Mouse (Mus musculus): Measurements from ENCODE around the gene Olfr284. TPM values are rescaled to one million over a fixed set of nuclear protein-coding genes. Genes with fewer than 3 reads are reported as not detected.

The Olfr284 gene
- polyA plus RNA-seq (2014; fragmentation: Nextera tagmentation; extraction: Ambion mirVana) = not detected in 2 replicates

DNA sequence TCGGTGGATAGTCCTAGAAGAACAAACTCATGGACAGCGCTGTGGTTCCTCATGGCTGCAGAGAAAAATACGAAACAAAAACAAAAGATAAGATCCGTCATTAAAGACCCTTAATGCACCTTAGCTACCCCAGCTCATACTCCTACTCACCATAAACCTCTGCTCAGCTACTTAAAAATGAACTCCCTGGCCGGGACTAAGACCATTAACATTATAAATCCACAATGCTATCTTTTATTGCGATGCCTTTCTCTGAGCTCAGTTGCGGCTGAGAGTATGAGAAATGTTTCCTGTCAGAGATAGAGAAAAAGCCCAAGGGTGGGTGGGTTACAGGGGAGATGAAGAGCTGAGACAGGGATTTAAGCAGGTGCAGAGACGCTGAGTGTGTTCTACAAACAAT lies at the start of gene Olfr284:
Gene Olfr284 (minus strand): TSS at position 101 of the 400 bp plus-strand sequence.
- WGBS = 79% methylated on average over 8 of the region's 8 CpGs
- no peak within 1 kb of the TSS for H3K9ac ChIP-seq (replicated peaks; ENCODE audit: low read depth, low read length)
- H3K27me3 ChIP-seq (ENCODE audit: control insufficient read depth, insufficient read depth, low read length) = no peaks in the 10 kb centered on the region
- no peak for ATAC-seq (ENCODE audit: low read depth)
- H3K4me1 ChIP-seq (ENCODE audit: control insufficient read depth, insufficient read depth, low read length) = no peaks in the 10 kb centered on the region
- H3K9me3 ChIP-seq (ENCODE audit: control insufficient read depth, low read length) = no peaks in the 10 kb centered on the region
- no peaks in the 10 kb centered on the region for H3K36me3 ChIP-seq (ENCODE audit: control insufficient read depth, insufficient read depth, low read length)
- no peak within 1 kb of the TSS for H3K4me2 ChIP-seq (ENCODE audit: low read depth, low read length)
- no peak within 1 kb of the TSS for H3K4me3 ChIP-seq (ENCODE audit: low read depth, low read length)
- no peak within 1 kb of the TSS for H3K27ac ChIP-seq (ENCODE audit: low read depth, low read length)

DNA sequence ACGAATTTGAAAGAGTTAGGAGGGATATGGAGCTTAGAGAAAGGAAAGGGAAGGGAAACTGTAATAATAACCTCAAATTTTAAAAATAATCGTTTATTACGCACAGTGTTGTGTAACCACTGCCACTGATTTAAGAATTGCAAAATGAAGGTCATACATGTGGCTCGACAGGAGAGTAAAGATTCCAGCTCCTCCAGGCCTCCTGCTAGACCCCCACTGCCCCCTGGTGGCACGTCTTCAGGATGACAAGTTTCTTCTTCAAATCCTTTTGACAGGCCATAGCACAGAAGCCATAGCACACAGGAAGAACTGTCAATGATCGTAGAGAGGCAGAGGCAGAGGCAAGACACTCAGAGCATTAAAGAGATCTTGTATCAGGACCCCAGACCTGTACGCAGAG lies 49.0 kb upstream of the Olfr284 start:
- H3K36me3 ChIP-seq (ENCODE audit: control insufficient read depth, insufficient read depth, low read length) = no peaks in the 10 kb centered on the region

DNA sequence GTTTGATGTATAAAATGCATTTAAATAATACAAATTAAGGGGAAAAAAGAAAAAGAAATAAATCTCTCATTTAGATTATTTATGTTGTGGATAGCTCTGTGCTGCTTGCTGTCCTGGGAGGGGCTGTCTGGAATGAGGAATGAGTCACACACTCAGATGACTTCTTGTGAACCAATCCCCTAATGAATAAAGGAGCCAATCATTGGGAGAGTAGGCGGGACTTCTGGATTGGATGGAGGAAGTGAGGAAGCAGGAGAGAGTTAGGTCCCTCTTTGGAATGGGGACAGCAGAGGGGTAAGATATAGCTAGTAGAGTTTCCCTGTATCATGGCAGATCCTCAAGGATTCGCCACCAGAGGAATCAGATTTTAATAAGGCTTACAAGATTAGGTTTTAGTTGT lies 46.8 kb upstream of the Olfr284 start:
- H3K4me1 ChIP-seq (ENCODE audit: control insufficient read depth, insufficient read depth, low read length) = no peaks in the 10 kb centered on the region
- 83% methylated on average over 2 of the region's 2 CpGs for WGBS

More for the DNA sequence above, 49.0 kb upstream of the Olfr284 start:
- 33% methylated on average over 7 of the region's 7 CpGs for WGBS
- Histone ChIP-seq H3K4me2 (ENCODE audit: low read depth, low read length) (no peak overlapping the region), H3K9ac (replicated peaks; ENCODE audit: low read depth, low read length) (no peak overlapping the region), H3K4me3 (ENCODE audit: low read depth, low read length) (no peak overlapping the region), H3K4me1 (ENCODE audit: control insufficient read depth, insufficient read depth, low read length) (no peaks in the 10 kb centered on the region), H3K9me3 (ENCODE audit: control insufficient read depth, low read length) (no peaks in the 10 kb centered on the region), H3K27me3 (ENCODE audit: control insufficient read depth, insufficient read depth, low read length) (no peaks in the 10 kb centered on the region), H3K27ac (ENCODE audit: low read depth, low read length) (no peak overlapping the region)
- 0 out of 2 replicates have a peak, but pooled peaks have one; percentile 14 for ATAC-seq (ENCODE audit: low read depth)

DNA sequence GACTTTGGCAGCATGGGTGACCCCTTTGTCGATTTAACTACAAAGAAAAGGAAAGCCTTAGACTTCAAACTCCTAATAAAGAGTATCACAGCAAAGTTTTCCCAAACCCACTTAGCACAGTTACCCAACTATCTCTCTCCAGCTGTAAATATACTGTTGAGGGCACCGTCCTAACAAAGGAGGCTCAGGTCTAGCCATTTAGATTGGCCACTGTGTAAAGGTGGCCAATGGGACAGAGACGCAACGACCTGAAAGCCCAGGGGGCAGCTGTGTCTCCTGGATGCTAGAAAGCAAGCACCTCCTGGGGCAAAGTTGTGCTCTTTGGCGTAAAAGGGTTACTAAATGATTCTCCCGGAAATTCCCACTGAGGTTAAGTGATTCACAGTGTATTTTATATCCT lies 40.1 kb upstream of the Olfr284 start, which contains the start of gene Olfr283:
Gene Olfr283 (minus strand): TSS at position 101 of the 400 bp plus-strand sequence.
- WGBS = 82% methylated on average over 6 of the region's 6 CpGs
- H3K4me3 ChIP-seq (ENCODE audit: low read depth, low read length) = no peak within 1 kb of the TSS

More for the DNA sequence above, 46.8 kb upstream of the Olfr284 start:
- no peak for ATAC-seq (ENCODE audit: low read depth)
- Histone ChIP-seq H3K27ac (ENCODE audit: low read depth, low read length) (no peak overlapping the region), H3K9ac (replicated peaks; ENCODE audit: low read depth, low read length) (no peak overlapping the region), H3K9me3 (ENCODE audit: control insufficient read depth, low read length) (no peaks in the 10 kb centered on the region), H3K4me2 (ENCODE audit: low read depth, low read length) (no peak overlapping the region), H3K4me3 (ENCODE audit: low read depth, low read length) (no peak overlapping the region), H3K36me3 (ENCODE audit: control insufficient read depth, insufficient read depth, low read length) (no peaks in the 10 kb centered on the region), H3K27me3 (ENCODE audit: control insufficient read depth, insufficient read depth, low read length) (no peaks in the 10 kb centered on the region)

DNA sequence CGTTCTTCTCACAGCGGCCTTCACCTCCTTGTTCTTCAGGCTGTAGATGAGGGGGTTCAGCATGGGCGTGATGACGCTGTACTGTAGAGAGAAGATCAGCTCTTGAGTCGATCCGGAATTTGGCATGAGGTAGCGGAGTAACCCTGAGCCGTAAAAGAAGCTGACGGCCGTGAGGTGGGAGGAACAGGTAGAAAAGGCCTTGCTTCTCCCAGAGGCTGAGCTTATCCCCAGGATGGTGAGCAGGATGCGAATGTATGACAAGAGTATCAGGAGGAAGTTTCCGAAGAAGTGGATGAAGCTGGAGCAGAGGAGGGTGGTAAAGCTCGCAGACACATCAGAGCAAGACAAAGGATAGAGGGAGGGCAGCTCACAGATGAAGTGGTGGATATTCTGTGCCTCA lies 37.4 kb upstream of the Olfr284 start:
- H3K27ac ChIP-seq (ENCODE audit: low read depth, low read length) = no peak overlapping the region
- no peak overlapping the region for H3K9ac ChIP-seq (replicated peaks; ENCODE audit: low read depth, low read length)
- H3K4me3 ChIP-seq (ENCODE audit: low read depth, low read length) = no peak overlapping the region
- no peak for ATAC-seq (ENCODE audit: low read depth)
- H3K4me2 ChIP-seq (ENCODE audit: low read depth, low read length) = no peak overlapping the region
- no peaks in the 10 kb centered on the region for H3K27me3 ChIP-seq (ENCODE audit: control insufficient read depth, insufficient read depth, low read length)
- H3K36me3 ChIP-seq (ENCODE audit: control insufficient read depth, insufficient read depth, low read length) = no peaks in the 10 kb centered on the region
- WGBS = 94% methylated on average over 13 of the region's 13 CpGs
- no peaks in the 10 kb centered on the region for H3K4me1 ChIP-seq (ENCODE audit: control insufficient read depth, insufficient read depth, low read length)
- no peaks in the 10 kb centered on the region for H3K9me3 ChIP-seq (ENCODE audit: control insufficient read depth, low read length)

More for the DNA sequence above, 40.1 kb upstream of the Olfr284 start, which contains the start of gene Olfr283:
- no peak for ATAC-seq (ENCODE audit: low read depth)
- no peaks in the 10 kb centered on the region for H3K4me1 ChIP-seq (ENCODE audit: control insufficient read depth, insufficient read depth, low read length)
- no peak within 1 kb of the TSS for H3K4me2 ChIP-seq (ENCODE audit: low read depth, low read length)
- H3K36me3 ChIP-seq (ENCODE audit: control insufficient read depth, insufficient read depth, low read length) = no peaks in the 10 kb centered on the region
- no peak within 1 kb of the TSS for H3K27ac ChIP-seq (ENCODE audit: low read depth, low read length)
- no peaks in the 10 kb centered on the region for H3K27me3 ChIP-seq (ENCODE audit: control insufficient read depth, insufficient read depth, low read length)
- H3K9me3 ChIP-seq (ENCODE audit: control insufficient read depth, low read length) = no peaks in the 10 kb centered on the region
- no peak within 1 kb of the TSS for H3K9ac ChIP-seq (replicated peaks; ENCODE audit: low read depth, low read length)

DNA sequence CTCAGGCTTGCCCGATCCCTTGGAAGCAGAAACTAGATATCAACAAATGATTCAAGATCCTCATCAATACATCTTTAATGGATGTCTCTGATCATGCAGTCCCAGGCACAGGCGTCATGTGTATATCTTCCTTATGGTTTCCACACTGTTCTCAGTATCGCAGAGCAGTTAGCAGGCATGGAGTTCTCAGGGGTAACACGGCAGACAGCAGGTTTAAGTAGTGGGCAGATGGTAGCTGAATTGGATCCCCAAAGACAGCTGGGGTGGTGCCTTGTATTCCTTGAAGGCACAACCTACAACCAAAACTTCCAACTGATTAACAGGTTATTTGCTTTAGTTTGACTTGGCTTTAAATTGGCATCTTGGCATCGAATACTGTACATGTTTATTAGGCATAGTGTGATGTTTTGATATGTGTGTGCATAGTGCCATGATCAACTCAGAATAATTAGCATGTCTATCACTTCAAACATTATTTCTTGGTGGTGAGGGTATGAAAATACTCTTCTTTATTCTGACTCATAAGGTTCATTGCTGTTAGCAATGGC lies 23.5 kb downstream of the Olfr284 start, which contains the start of gene Olfr285:
Gene Olfr285 (minus strand): TSS at position 177 of the 548 bp plus-strand sequence.
- Histone ChIP-seq H3K9me3 (ENCODE audit: control insufficient read depth, low read length) (no peaks in the 10 kb centered on the region), H3K4me2 (ENCODE audit: low read depth, low read length) (no peak within 1 kb of the TSS), H3K27me3 (ENCODE audit: control insufficient read depth, insufficient read depth, low read length) (no peaks in the 10 kb centered on the region), H3K4me1 (ENCODE audit: control insufficient read depth, insufficient read depth, low read length) (no peaks in the 10 kb centered on the region), H3K4me3 (ENCODE audit: low read depth, low read length) (no peak within 1 kb of the TSS), H3K36me3 (ENCODE audit: control insufficient read depth, insufficient read depth, low read length) (no peaks in the 10 kb centered on the region), H3K9ac (replicated peaks; ENCODE audit: low read depth, low read length) (no peak within 1 kb of the TSS), H3K27ac (ENCODE audit: low read depth, low read length) (no peak within 1 kb of the TSS)
- no peak for ATAC-seq (ENCODE audit: low read depth)
- 94% methylated on average over 5 of the region's 5 CpGs for WGBS

DNA sequence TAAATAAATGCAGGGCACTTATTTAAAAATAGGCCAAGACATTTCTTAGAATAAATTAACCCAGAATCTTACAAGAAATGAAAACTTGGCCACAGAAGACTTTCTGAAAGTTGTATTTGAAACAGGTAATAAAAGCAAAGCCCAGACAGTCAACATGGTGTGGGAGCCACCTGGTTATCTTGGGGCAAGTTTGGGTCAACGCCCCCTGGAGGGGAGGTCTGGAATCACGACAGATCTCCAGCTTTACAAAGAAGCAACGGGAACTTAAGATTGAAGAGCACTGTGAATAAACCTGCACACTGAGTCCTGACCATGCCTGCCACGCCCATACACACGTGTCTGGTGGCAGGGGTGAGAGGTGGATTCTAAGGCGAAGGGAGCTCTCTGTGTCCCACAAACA lies 25.1 kb downstream of the Olfr284 start:
- 56% methylated on average over 6 of the region's 6 CpGs for WGBS

DNA sequence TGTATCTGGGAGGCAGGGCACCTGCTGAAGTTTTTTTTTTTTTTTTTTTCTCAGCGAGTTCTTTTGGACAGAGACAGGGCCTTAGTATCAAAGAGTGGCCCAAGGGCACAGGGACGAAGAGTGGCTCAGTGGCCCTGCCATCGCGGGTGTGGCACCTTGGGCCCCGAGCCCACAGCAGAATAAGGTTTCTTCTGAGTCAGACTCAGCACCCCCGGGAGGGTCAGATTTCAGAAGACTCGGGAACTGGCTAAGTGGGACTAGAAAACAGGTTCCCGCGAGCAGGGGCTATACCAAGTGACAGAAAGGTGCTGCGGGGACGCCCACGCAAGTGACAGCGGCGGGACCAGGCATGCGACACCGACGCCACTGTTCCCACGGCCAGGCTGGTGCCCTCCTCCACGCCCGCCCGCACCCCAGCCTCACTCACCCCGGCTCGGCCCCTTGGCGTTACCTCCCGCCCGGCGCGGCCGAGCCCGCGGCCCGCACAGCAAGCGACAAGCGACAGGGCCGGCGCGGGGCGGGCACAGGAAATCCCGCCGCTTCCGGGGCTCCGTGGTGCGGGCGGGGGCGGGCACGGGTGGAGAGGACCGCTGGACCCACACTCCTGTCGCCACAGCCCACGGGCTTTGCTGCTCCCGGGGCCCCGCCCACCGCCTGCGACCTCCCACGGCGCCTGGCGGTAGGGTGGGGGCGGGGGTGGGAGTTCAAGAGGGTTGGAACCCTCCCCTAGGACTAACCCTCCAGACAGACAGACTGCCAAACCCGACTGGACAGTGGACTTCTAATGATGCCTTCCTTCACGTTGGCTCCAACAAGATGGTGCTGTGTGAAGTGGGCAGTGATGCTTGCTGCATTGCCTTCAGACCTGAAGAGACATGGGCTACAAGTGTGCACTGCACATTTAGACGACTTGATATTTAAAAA lies 44.9 kb downstream of the Olfr284 start, which contains the start of gene Zfp641:
Gene Zfp641 (minus strand): TSS at position 534 of the 924 bp plus-strand sequence.
- peak; percentile 66; the same call in 1 of the 2 replicates for ATAC-seq (ENCODE audit: low read depth)
- Histone ChIP-seq H3K9me3 (ENCODE audit: control insufficient read depth, low read length) (no peaks in the 10 kb centered on the region), H3K9ac (replicated peaks; ENCODE audit: low read depth, low read length) (peak within 1 kb of the TSS; percentile 75), H3K4me1 (ENCODE audit: control insufficient read depth, insufficient read depth, low read length) (peaks cover 2% of the 10 kb centered on the region; the same call in 1 of the 2 replicates), H3K36me3 (ENCODE audit: control insufficient read depth, insufficient read depth, low read length) (no peaks in the 10 kb centered on the region), H3K27ac (ENCODE audit: low read depth, low read length) (no peak within 1 kb of the TSS), H3K4me3 (ENCODE audit: low read depth, low read length) (peak within 1 kb of the TSS; percentile 69), H3K27me3 (ENCODE audit: control insufficient read depth, insufficient read depth, low read length) (no peaks in the 10 kb centered on the region), H3K4me2 (ENCODE audit: low read depth, low read length) (peak within 1 kb of the TSS; percentile 84)
- WGBS = 3% methylated on average over 48 of the region's 60 CpGs

More for the DNA sequence above, 25.1 kb downstream of the Olfr284 start:
- H3K4me2 ChIP-seq (ENCODE audit: low read depth, low read length) = no peak overlapping the region
- no peaks in the 10 kb centered on the region for H3K36me3 ChIP-seq (ENCODE audit: control insufficient read depth, insufficient read depth, low read length)
- no peak overlapping the region for H3K4me3 ChIP-seq (ENCODE audit: low read depth, low read length)
- no peak overlapping the region for H3K9ac ChIP-seq (replicated peaks; ENCODE audit: low read depth, low read length)
- ATAC-seq (ENCODE audit: low read depth) = no peak
- no peaks in the 10 kb centered on the region for H3K4me1 ChIP-seq (ENCODE audit: control insufficient read depth, insufficient read depth, low read length)
- no peaks in the 10 kb centered on the region for H3K27me3 ChIP-seq (ENCODE audit: control insufficient read depth, insufficient read depth, low read length)
- no peaks in the 10 kb centered on the region for H3K9me3 ChIP-seq (ENCODE audit: control insufficient read depth, low read length)
- no peak overlapping the region for H3K27ac ChIP-seq (ENCODE audit: low read depth, low read length)

DNA sequence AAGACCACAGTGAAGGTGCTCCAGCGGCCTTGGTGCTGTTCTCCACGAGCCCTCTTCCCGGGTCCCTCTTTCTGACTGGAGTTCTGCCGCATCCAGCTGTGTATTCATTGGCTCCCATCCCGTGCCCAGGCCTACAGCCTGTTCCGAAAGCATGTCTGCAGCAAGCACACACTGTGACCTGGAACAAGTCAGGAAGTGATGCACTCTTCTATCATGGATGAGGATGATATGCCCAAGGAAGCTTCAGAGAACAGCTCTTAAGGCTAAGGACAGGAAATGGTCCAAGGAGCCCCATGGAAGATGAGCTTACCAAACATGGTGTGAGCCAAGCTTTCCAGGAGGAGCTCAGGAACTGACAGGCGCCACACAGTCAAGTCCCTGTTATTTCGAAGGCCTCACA lies 47.1 kb downstream of the Olfr284 start:
- ATAC-seq (ENCODE audit: low read depth) = no peak
- no peak overlapping the region for H3K27ac ChIP-seq (ENCODE audit: low read depth, low read length)
- H3K9me3 ChIP-seq (ENCODE audit: control insufficient read depth, low read length) = no peaks in the 10 kb centered on the region
- H3K4me3 ChIP-seq (ENCODE audit: low read depth, low read length) = no peak overlapping the region
- H3K27me3 ChIP-seq (ENCODE audit: control insufficient read depth, insufficient read depth, low read length) = no peaks in the 10 kb centered on the region
- H3K36me3 ChIP-seq (ENCODE audit: control insufficient read depth, insufficient read depth, low read length) = peaks cover 4% of the 10 kb centered on the region
- peaks cover 2% of the 10 kb centered on the region; the same call in 1 of the 2 replicates for H3K4me1 ChIP-seq (ENCODE audit: control insufficient read depth, insufficient read depth, low read length)
- H3K9ac ChIP-seq (replicated peaks; ENCODE audit: low read depth, low read length) = no peak overlapping the region
- H3K4me2 ChIP-seq (ENCODE audit: low read depth, low read length) = no peak overlapping the region
- WGBS = 96% methylated on average over 8 of the region's 8 CpGs

Measured in neural tube, embryonic 14.5 days (tissue).